Mouse (Mus musculus) bone marrow, adult 2 months (tissue): ENCODE measurements around the gene Samd1. TPM values are rescaled to one million over a fixed set of nuclear protein-coding genes. Genes with fewer than 3 reads are reported as not detected.

Experiments
- H3K27ac ChIP-seq: fragments of 200-500 bp; 2 replicates; pipeline ENCODE4 v1.5.1; 2012; ENCODE audit warnings: low read depth, mild to moderate bottlenecking, control low read depth, inconsistent platforms, low read length; ENCODE audit not compliant: control insufficient read depth, poor library complexity, insufficient read depth
- H3K4me1 ChIP-seq: fragments of 200-500 bp; 2 replicates; pipeline ENCODE4 v1.6.1; 2011; ENCODE audit warnings: low read length; ENCODE audit not compliant: control insufficient read depth, insufficient read depth
- H3K4me3 ChIP-seq: fragments of 200-500 bp; replicated peaks from 2 replicates; pipeline ENCODE3; 2011; ENCODE audit warnings: mild to moderate bottlenecking, low read depth, low read length, control low read depth; ENCODE audit not compliant: control insufficient read depth
- CTCF ChIP-seq: fragments of 200-500 bp; IDR thresholded peaks from 2 replicates; pipeline ENCODE4 v1.5.1; 2011; ENCODE audit warnings: low read length, control low read depth; ENCODE audit not compliant: control insufficient read depth, insufficient read depth
- POLR2A ChIP-seq: fragments of 200-500 bp; IDR thresholded peaks from 2 replicates; pipeline ENCODE4 v1.6.1; 2011; ENCODE audit warnings: low read depth, mild to moderate bottlenecking, control low read depth, low read length, borderline replicate concordance; ENCODE audit not compliant: control insufficient read depth
- WGBS: fragments of 180-500 bp; shearing (Covaris S2); methylation state at CpG from one replicate; pipeline ENCODE4 v1.1.7; 2018; 5-methylcytosine and 5-hydroxymethylcytosine counted together
- polyA plus RNA-seq: library from polyadenylated mRNA; stranded (reverse); fragments of >200 nt; gene quantifications from 2 replicates; pipeline ENCODE4 v1.2.4, GENCODE M21; 2011; ENCODE audit warnings: low replicate concordance; ENCODE audit not compliant: missing spikeins, insufficient read depth, insufficient read length

The Samd1 gene
- polyA plus RNA-seq, 1 experiment = 159 TPM

GRCm38 (mm10) chr8:84044900-84045299 is 47.4 kb downstream of the Samd1 start, which contains the start of gene Rln3:
TSS of gene Rln3 (minus strand) at chr8:84045000.
- TF ChIP-seq CTCF = no peak
- no peak for TF ChIP-seq POLR2A
- Histone ChIP-seq H3K4me3 (no peak within 1 kb of the TSS), H3K4me1 (peaks cover 2% of the 10 kb centered on the region; the same call in 1 of the 2 replicates), H3K27ac (no peak within 1 kb of the TSS)
- 69% methylated on average over 9 of the region's 9 CpGs for WGBS

GRCm38 (mm10) chr8:84046505-84046904 is 49.0 kb downstream of the Samd1 start:
- TF ChIP-seq CTCF (no peak), POLR2A (no peak)
- Histone ChIP-seq H3K27ac (no peak overlapping the region), H3K4me1 (peaks cover 2% of the 10 kb centered on the region; the same call in 1 of the 2 replicates), H3K4me3 (no peak overlapping the region)
- WGBS = 77% methylated on average over 3 of the region's 3 CpGs

- Histone ChIP-seq H3K4me1 (no peaks in the 10 kb centered on the region; the same call in 1 of the 2 replicates), H3K4me3 (no peak overlapping the region), H3K27ac (no peak overlapping the region)
- no peak for TF ChIP-seq CTCF
- no peak for TF ChIP-seq POLR2A
- WGBS = 73% methylated on average over 5 of the region's 5 CpGs
These were observed 50.7 kb downstream of the Samd1 start for GRCm38 (mm10) chr8:84048171-84048570.

Other genes starting within 250 kb of the Samd1 start
- 6.5 and 8.8 TPM in 2 replicates for gene Adgrl1, start 97.6 kb upstream of the Samd1 start, polyA plus RNA-seq
- gene Gm10644, start 42.5 kb upstream of the Samd1 start, polyA plus RNA-seq = not detected in 2 replicates
- gene Asf1b, start 42.2 kb upstream of the Samd1 start, polyA plus RNA-seq = 48.8 and 55.7 TPM in 2 replicates
- gene Prkaca, start 24.7 kb upstream of the Samd1 start, polyA plus RNA-seq = 14.8 and 18.2 TPM in 2 replicates
- gene 1700067K01Rik, start 3.8 kb downstream of the Samd1 start, polyA plus RNA-seq = 3.0 TPM in 1 of 2 replicates, not detected in the other
- gene 2210011C24Rik, start 14.5 kb downstream of the Samd1 start, polyA plus RNA-seq = not detected in 2 replicates
- gene Palm3, start 23.8 kb downstream of the Samd1 start, polyA plus RNA-seq = 2.7 TPM in 1 of 2 replicates, not detected in the other
- gene Il27ra, start 44.9 kb downstream of the Samd1 start, polyA plus RNA-seq = 2.4 and 7.7 TPM in 2 replicates
- not detected in 2 replicates for gene Rln3, start 47.3 kb downstream of the Samd1 start, polyA plus RNA-seq
- gene Gm10643, start 67.5 kb downstream of the Samd1 start, polyA plus RNA-seq = 1.3 and 1.4 TPM in 2 replicates
- gene Rfx1, start 69.2 kb downstream of the Samd1 start, polyA plus RNA-seq = 12.2 and 20.7 TPM in 2 replicates
- gene Dcaf15, start 107.1 kb downstream of the Samd1 start, polyA plus RNA-seq = 23.1 and 44.6 TPM in 2 replicates
- 5.8 and 7.6 TPM in 2 replicates for gene Podnl1, start 128.3 kb downstream of the Samd1 start, polyA plus RNA-seq
- 10.9 and 18.5 TPM in 2 replicates for gene Cc2d1a, start 150.3 kb downstream of the Samd1 start, polyA plus RNA-seq
- gene 4930432K21Rik, start 150.4 kb downstream of the Samd1 start, polyA plus RNA-seq = not detected in 2 replicates
- gene Nanos3, start 187.5 kb downstream of the Samd1 start, polyA plus RNA-seq = 3.0 TPM in 1 of 2 replicates, not detected in the other
- 2.0 and 4.0 TPM in 2 replicates for gene Zswim4, start 239.4 kb downstream of the Samd1 start, polyA plus RNA-seq